Mouse (Mus musculus) CD4-positive, CD25-positive, alpha-beta regulatory T cell, adult 2 months (primary cell): ENCODE results near the gene H2afy2.

Experiments
- DNase-seq: peaks from one replicate; pipeline ENCODE4 v3.0.0-alpha.2; 2012; ENCODE audit warnings: low read depth, low spot score

H2afy2 gene

DNA sequence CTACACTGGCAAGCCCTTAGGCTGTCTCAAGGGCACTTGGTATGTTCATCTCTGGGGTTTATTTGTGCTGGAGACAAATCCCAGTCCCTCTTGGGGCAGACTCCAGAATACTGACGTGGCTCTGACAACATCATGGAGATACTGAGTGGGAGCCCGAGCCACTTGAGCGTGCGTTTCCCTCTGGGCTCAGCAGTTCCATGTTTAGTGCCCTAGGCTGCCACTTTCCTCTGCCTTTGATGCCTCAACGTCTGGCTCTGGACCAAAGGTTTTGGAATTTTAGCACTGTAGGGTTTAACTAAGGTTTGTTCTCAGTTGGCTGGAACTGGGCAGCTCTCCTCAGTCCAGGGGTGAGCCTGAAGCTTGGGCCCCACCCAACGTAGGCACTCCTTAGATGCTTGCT is 60.7 kb downstream of the H2afy2 start:
- no peak for DNase-seq

DNA sequence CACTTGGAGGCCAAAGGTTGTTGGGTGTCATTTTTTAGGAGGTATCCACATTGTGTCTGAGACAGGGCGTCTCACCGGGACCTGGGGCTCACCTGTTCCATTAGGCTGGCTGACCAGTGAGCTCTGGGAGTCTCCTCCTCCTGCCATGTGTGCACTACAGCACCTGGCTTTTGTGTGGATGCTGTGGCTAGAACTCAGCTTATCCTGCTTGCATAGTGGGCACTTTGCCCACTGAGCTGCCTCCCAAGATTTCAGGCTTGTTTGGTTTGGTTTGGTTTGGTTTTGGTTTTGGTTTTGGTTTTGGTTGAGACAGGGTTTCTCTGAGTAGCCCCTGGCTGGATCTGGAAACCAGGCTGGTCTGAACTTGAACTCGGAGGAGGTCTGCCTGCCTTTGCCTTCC is 61.7 kb downstream of the H2afy2 start:
- DNase-seq = no peak

DNA sequence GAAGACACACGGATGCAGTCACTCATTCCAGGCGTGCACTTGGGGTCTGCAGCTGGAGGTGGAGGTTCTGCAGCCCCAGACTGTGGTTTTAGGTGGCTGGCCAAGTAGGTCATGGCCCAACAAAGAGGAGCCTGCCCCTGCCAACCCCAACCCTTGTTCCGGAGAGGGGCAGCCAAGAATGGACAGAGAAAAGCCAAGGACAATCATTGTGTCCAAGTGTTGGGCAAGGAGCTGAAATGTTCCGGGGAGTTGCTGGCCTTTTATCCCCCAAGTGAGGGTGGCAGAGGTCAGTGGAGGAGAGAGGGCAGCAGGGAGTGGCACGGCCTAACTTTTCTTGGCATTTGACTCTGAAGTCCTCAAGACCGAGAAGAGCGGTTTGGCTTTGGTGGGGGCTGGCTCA is 63.6 kb downstream of the H2afy2 start:
- no peak for DNase-seq

DNA sequence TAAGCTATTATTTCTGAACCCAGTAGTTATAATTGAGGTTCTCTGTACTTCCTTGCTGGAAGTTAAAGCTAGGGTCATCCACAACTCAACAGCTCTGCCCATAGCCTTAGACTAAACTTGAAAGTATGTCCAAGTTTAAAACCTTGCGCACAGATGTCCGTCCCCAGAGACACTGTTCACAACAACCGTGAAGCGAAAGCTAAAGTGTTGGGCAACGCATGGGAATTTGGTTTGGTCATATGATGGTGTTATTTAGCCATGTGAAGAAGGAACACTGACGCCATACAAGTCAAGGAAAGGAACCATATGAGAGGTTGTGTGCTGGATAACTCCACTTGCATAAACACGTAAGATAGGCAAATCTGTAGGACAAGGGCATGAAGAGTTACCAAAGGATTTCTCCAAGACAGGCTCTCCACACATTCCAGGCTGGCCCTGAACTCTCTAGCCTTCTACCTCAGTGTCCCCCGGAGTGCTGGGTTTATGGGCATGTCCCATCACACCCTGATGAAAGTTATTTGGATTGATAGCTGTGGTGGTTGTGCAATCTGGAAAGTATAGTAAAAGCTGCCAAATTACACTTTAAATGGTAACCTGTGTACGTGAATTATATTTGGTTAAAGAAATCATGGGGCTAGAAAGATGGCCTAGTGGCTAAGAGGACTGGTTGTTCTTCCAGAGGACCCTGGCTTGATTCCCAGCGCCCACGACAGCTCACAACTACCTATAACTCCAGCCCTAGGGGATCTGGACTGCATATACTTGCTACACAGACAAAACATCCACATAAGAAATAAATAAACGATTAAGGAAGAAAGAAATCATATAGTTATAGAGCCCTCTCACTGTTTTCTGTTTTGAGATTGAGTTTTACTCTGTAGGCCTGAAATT is 66.3 kb downstream of the H2afy2 start:
- no peak for DNase-seq

DNA sequence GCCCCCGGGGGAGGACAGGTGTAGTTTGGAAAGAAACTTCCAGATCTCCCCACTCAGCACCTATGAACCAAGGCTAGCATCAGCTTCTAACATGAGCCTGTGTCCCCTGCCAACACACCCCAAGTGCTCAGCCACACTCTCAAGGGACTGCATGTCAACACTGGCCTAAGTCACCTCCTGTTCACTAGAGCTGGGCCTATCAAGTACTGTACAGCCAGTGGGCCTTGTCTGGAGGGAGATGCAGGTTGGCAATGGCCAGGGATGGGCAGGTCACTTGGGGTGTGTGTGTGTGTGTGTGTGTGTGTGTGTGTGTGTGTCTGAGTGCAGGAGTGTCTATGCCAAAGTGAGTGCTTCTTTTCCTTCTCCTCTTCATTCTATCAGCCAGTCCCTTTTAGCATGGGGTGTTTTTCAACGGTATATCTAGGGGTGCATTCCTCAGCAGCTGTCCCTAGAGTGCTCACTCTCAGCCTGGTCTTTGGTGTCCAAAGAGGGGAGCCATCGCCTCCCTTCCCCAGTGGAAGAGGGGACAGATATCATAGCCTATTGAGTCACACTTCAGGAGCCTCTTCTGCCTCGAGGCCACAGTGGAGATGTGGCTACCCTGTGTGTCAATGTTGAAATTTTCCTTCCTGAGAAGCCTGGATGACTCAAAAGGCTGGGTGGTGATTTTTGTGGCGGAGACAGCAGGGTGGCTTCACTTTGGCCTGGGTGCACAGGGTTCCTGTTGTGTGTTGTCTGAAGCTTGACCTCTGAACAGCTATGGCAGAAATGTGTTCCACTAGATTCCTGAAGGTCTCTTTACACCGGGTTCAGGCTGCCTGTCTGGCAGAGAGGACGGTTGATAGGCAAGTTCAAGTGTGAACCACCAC is 67.7 kb downstream of the H2afy2 start:
- DNase-seq = no peak

DNA sequence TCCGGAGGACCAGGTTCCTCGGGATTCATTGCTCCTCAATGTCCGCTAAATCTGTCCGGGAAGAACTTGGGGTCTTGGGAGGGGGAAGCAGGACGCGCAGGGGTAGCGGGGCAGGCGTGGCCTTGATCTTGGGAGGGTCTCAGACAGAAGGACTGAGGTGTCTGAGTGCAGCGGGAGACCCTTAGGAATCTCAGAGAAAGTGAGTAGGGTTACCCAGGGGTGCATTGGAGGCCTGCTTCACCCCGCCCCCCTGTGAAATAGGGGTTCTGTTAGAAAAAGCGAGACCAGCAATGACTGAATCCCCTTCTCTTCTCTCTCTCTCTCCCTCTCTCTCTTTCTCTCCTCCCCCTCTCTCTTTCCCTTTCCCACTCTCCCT is 68.5 kb downstream of the H2afy2 start:
- DNase-seq = no peak

DNA sequence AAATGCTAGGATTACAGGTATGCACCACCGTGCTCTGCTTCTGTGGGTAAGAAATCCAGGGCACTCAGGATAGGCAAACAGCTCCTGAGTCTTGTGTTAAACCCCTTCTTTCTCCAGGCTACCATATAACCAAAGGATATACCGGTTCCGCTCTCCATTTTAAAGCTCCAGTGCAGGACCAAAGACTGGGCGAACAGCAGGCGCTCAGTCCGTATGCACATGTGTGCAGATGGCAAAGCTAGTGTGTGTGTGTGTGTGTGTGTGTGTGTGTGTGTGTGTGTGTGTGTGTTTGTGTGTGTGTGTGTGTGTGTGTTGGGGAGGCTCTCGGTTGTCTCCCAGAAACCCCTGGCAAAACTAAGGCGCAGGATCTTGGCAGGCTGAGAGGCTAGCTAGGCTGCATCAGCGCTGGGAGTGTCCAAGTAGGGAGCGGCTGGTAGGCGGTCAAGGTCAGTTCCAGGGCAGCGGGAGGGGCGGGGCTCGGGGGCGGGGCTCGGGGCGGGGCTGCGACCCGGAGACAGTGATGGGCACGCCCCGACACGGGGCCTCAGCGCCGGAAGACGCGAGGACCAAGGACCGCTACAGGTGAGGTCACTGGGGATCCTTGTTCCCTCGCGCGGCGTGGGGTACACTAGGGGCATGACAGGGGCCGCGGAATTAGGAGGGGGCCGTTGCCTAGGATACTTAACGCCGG is 69.0 kb downstream of the H2afy2 start, which contains the start of gene Aifm2:
Gene Aifm2 (plus strand): TSS at position 493 of the 691 bp plus-strand sequence.
- DNase-seq = peak; percentile 41

DNA sequence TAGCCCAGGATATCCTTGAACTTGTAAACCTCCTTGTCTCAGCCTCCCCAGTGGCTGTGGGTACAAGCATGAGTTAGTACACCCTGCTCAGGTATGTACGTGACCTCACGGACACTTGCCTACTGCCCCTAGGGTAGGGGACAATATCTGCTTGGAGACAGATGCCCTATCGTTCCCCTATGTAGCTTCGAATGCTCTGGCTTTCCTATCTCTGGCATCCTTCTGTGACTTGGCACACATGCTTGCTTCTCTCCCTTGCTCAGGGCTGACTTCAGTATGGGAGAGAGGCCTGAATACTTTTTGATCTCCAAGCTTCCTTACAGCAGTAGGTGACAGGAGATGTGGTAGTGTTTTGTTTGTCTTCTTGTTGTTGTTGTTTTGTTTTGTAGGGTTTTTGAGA is 69.8 kb downstream of the H2afy2 start:
- no peak for DNase-seq

DNA sequence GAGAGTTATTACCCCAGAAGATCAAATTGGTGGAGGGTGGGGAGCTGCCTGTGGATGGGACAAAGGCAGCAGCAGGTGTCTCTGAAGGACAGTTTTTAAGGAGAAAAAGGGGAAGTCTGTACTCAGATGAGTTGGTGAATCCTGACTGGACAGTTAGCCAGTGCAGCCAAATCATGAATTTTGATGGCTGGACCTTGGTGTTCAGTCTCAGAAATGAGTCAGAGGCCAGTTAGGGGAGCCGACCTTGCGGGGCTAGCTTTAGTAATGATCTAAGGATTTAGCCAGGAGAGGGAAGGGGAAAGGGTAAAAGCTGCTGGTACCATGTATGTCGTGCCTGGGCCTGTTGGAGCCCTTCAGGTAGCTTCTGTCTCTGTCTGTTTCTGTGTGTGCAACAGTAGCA is 70.3 kb downstream of the H2afy2 start:
- DNase-seq = no peak

DNA sequence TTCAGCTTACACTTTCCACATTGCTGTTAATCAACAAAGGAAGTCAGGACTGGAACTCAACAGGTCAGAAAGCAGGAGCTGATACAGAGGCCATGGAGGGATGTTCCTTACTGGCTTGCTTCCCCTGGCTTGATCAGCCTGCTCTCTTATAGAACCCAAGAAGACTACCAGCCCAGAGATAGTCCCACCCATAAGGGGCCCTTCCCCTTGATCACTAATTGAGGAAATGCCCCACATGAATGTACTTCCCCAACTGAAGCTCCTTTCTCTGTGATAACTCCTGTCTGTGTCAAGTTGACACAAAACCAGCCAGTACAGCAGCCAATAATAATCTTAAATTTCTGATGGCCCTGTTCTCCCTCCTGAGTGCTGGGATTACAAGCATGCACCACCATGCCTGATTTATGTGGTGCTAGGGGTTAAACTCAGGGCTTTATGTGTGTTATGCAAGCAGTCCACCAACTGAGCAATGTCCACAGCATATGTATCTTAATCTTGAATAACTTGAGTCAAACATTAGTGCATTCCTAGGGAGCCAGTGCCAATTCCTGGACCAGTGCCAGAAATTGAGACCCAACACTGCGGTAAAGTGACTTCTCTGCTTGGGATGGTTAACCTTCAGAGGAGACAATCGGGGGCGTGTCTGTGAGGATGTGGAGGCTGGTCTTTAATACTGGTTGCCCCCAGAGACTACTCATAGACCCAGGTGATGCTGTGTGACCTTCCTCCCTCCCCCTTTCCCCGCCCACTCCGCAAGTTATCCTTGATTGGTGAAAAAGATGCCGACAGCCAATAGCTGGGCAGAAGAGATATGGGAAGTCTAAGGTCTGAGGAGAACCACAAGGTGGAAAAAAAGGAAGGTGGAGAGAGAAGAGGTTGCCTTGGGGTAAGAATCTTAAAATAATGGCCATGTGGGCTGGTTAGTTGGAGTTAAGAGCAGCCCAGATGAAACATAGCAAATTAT is 77.3 kb downstream of the H2afy2 start:
- no peak for DNase-seq

DNA sequence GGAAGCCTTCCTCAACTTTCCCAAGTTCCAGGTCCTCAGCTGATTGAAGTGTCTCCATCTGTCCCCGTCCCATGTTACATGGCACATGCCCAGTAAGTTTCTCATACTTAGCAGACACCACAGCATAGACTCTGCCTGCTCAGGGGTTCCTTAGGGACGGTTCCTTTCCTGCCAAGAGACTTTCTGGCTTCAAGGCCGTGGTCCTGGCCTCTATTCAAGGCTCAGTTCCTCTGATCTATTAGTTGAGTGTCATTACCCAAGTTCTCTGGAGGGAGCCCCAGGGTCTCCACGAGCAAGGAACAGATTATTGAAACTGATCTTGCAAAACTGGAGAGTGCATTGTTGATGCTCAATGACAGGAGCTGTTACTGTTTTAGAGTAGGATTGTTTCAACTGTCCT is 79.3 kb downstream of the H2afy2 start:
- DNase-seq = no peak

DNA sequence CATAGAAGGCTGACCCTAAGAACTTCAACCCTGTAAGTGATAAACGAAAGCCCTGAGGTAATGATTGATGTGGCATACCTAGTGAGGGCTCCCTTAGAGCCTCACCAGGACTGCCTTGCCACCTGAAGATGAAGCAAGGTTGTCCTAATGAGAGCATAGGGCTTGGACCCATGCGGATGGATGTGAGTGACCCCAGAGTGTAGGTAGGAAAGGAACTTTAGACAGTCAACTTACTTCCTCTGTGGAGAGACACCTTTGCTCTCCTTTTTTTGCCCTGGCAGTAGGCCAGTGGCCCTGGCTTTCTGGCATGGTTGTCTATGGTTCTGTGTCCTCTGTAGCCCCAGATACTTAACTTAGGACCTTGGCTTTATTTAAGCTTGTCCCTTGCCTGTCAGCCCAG is 86.9 kb downstream of the H2afy2 start:
- DNase-seq = no peak

DNA sequence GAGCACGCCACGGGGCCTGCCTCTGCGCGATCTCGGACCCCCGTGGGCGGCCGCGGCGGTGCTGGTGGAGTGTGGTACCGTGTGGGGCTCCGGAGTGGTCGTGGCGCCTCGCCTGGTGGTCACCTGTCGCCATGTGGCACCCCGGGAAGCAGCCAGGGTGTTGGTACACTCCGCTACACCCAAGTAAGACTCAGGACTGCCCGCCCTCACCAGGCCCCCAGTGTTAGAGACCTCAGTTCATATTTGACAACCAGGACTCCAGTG is 87.5 kb downstream of the H2afy2 start:
- DNase-seq = no peak

DNA sequence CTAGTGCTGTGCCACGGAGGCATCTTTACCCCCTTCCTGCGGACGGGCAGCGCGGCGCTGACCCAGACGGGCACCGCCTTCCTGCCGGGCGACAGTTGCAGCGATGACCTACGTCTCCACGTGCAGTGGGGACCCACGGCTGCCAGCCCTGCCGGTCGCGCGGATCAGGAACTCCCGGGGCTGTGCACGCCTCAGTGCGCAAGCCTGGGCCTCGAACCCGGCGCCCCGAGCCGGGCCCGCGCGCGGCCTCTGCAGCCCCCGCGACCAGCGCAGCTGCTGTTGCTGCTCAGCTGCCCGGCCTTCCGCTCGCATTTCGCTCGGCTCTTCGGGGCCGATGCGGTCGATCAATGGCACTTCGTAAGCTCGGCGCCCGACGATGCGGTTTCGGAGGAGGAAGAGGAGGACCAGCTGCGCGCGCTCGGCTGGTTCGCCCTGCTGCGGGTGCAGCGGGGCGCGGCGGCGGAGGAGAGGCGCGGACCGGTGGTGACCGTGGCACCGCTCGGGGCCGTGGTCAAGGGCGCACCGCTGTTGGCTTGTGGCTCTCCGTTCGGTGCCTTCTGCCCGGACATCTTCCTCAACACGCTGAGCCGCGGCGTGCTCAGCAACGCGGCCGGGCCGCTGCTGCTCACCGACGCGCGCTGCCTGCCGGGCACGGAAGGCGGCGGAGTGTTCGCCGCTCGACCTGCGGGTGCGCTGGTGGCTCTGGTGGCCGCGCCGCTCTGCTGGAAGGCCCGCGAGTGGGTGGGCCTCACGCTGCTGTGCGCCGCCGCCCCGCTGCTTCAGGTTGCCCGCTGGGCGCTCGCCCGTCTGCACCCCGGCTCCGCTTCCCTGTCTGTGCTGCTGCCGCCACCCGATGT is 88.0 kb downstream of the H2afy2 start:
- peak; percentile 59 for DNase-seq

DNA sequence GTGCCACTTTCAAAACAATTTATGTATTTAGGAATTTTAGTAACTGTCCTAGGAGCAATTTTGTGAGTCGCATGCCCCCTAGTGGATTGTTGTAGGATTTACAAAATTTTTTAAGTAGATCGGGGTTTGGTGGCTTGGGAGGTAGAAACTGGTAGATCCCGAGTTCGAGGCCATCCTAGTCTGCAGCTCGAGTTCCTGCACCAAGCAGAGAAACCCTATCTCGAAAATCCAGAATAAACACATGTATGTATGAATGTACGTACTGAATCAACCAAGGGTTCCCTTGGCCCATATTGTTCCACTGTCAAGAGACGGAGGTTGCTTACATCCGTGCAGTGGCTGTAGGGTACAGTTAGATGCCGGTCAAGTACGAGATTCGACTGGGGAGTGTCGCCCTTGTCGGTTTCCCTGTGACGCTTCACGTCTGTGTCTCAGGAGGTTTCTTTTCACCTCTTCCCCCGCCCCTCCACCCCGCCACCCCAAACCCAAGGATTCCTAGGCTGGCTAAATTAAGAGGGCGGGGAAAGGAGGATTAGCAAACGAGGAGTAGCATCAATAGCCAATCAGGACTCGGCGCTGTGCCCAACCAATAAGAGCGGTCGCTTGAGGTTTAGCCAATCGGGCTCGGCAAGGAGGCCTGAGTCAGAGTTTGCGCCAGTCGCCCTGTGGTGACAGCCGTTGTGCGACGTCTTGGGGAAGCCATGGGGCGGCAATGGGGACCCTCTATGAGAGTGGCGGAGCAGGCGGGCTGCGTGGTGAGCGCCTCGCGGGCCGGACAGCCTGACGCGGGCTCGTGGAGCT is 88.9 kb downstream of the H2afy2 start, which contains the start of gene Tysnd1:
Gene Tysnd1 (plus strand): TSS at position 645 of the 801 bp plus-strand sequence.
- peak; percentile 96 for DNase-seq

DNA sequence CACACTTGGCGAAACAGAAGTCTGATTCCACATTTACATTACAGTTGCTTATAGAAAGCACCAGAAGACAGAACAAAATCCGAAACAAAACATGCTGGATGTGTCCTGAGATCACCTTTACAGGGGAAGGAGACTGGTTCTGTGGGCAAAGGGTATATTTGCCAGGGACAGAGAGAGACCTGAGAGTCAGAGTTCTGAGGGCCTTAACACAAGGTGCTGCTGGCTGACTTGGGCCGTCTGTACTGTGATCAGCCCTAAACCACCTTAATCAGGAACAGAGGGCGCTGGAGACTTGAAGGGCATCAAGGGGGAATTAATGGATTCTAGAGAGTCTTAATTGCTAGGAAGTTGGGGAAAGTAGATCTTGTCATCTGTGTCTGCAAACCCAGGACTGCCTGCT is 90.4 kb downstream of the H2afy2 start:
- DNase-seq = no peak

DNA sequence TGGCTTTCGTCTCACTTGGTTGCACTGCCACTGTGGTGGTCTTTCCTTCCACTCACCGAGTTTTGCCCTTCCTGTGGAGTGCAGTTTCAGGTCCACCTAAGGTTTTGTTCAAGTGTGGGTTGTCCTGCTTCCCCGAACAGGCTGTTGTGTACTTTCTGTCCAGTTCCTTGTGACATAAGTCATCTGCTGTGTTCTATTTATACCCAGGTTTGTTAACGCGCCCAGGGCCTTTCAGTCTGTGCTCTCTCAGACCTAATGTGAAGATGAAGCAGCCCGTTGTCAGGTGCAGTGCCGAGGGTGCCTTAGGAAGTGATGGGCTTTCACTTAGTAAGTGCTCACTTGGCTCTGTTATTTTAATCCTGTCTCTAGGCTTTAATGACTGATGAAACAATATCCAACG is 94.5 kb downstream of the H2afy2 start:
- no peak for DNase-seq
